Mouse (Mus musculus) embryonic fibroblast, embryonic 13.5 days (primary cell): ENCODE measurements at regions not wholly inside any gene's neighbourhood (a gene's known extent, or its start where the extent isn't known, plus 50 kb on each side); places are given as distances from the start of the nearest gene placed in this dataset.

ENCODE experiments used
- CTCF ChIP-seq: IDR thresholded peaks from 2 replicates; pipeline ENCODE4 v1.5.1; 2011; ENCODE audit warnings: mild to moderate bottlenecking, control low read depth, low read length, moderate library complexity, borderline replicate concordance; ENCODE audit not compliant: insufficient read depth
- POLR2A ChIP-seq: IDR thresholded peaks from 2 replicates; pipeline ENCODE4 v1.6.1; 2011; ENCODE audit warnings: low read depth, mild to moderate bottlenecking, control low read depth, low read length, moderate library complexity

DNA sequence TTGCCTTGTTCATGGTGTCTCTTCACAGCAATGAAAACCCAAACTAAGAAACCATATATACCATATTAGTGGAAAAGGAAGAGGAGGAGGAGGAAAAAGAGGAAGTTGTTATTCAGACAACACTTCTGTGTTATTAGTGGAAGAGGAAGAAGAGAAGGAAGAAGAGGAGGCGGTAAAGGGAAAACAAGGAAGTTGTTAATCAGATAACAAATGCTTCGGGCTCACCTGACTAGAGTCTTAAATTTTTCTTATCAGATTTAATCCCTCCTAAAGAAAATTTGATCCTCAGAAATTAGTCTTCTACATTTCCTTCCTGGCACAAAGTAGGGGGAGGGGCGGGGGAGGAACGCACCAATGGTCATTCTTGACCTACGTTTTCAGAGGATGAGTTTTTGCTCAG lies 101.8 kb upstream of the Fer start:
- TF ChIP-seq POLR2A (no peak), CTCF (no peak)
